Mouse (Mus musculus) heart, postnatal 0 days (tissue): ENCODE measurements around the gene Rhag. TPM values are rescaled to one million over a fixed set of nuclear protein-coding genes. Genes with fewer than 3 reads are reported as not detected.

ENCODE experiments used
- ATAC-seq: fragments of 200-750 bp; cut with Nextera tagmentation; 2 replicates; pipeline ENCODE4 v1.8.0; 2017; ENCODE audit warnings: low read depth, moderate number of reproducible peaks, moderate library complexity; ENCODE audit not compliant: insufficient read depth
- DNase-seq: peaks from one replicate; pipeline ENCODE4 v3.0.0-alpha.2; 2016; ENCODE audit warnings: low spot score
- H3K27ac ChIP-seq: fragments of 300-500 bp; sonication (generic); 2 replicates; pipeline ENCODE4 v1.5.1; 2014; ENCODE audit warnings: low read depth, mild to moderate bottlenecking
- H3K27me3 ChIP-seq: fragments of 300-500 bp; sonication (generic); 2 replicates; pipeline ENCODE4 v1.6.1; 2014; ENCODE audit warnings: low read length, mixed read lengths; ENCODE audit not compliant: control insufficient read depth, insufficient read depth
- H3K36me3 ChIP-seq: fragments of 300-500 bp; sonication (generic); replicated peaks from 2 replicates; pipeline ENCODE4 v1.6.1; 2014; ENCODE audit warnings: low read length, mixed read lengths; ENCODE audit not compliant: control insufficient read depth, insufficient read depth
- H3K4me1 ChIP-seq: fragments of 300-500 bp; sonication (generic); 2 replicates; pipeline ENCODE4 v1.6.1; 2014; ENCODE audit warnings: antibody characterized with exemption; ENCODE audit not compliant: control insufficient read depth, insufficient read depth
- H3K4me2 ChIP-seq: fragments of 300-500 bp; sonication (generic); 2 replicates; pipeline ENCODE4 v1.6.1; 2014; ENCODE audit warnings: low read depth, mild to moderate bottlenecking, low read length, moderate library complexity
- H3K4me3 ChIP-seq: fragments of 300-500 bp; sonication (generic); 2 replicates; pipeline ENCODE4 v1.5.1; 2014; ENCODE audit warnings: low read depth, low read length
- H3K9ac ChIP-seq: fragments of 300-500 bp; sonication (generic); replicated peaks from 2 replicates; pipeline ENCODE4 v1.6.1; 2014; ENCODE audit warnings: low read depth, low read length, mixed read lengths
- H3K9me3 ChIP-seq: fragments of 300-500 bp; sonication (generic); replicated peaks from 2 replicates; pipeline ENCODE4 v1.6.1; 2016; ENCODE audit warnings: low read length; ENCODE audit not compliant: control insufficient read depth
- EP300 ChIP-seq: IDR thresholded peaks from 2 replicates; pipeline ENCODE4 v1.6.1; 2016; ENCODE audit warnings: antibody characterized with exemption, low read depth
- WGBS: fragments of 180-500 bp; shearing (Covaris S2); extraction: QIAGEN DNeasy Blood & Tissue Kit; methylation state at CpG from one replicate; pipeline ENCODE4 v1.1.7; 2014; 5-methylcytosine and 5-hydroxymethylcytosine counted together
- polyA plus RNA-seq: library from polyadenylated mRNA; unstranded; fragments of >200 nt; fragmentation: Nextera tagmentation; extraction: Ambion mirVana; gene quantifications from 2 replicates; pipeline ENCODE4 v1.2.1, GENCODE M21; 2015
- total RNA-seq: library from RNA; depleted of rRNA; stranded (reverse); fragments of >200 nt; gene quantifications from 2 replicates; pipeline ENCODE4 v1.2.3, GENCODE M21; 2014; ENCODE audit warnings: low replicate concordance; rRNA removed

The Rhag gene
- total and polyA plus RNA-seq, 2 experiments from 2014 or later: 0.34 TPM; not detected in 1

- H3K4me3 ChIP-seq: no peak overlapping the region
- H3K36me3 ChIP-seq: no peaks in the 10 kb centered on the region
- H3K27me3 ChIP-seq: no peaks in the 10 kb centered on the region
- H3K27ac ChIP-seq: no peak overlapping the region
- no peak for TF ChIP-seq EP300
- no peak for ATAC-seq
- no peaks in the 10 kb centered on the region for H3K4me1 ChIP-seq
- no peak for DNase-seq
- WGBS: 72% methylated on average over 4 of the region's 4 CpGs
- no peak overlapping the region for H3K9ac ChIP-seq
- H3K9me3 ChIP-seq: no peaks in the 10 kb centered on the region
- no peak overlapping the region for H3K4me2 ChIP-seq
These were observed 77.1 kb downstream of the Rhag start for GRCm38 (mm10) chr17:40887849-40888536.

Other genes with a start within 250 kb of the Rhag start
- gene Esp6, start 249.6 kb upstream of the Rhag start, total RNA-seq: not detected in 2 replicates
- not detected in 2 replicates for gene Esp6, start 249.6 kb upstream of the Rhag start, polyA plus RNA-seq
- not detected in 2 replicates for gene Esp4, start 212.5 kb upstream of the Rhag start, total RNA-seq
- gene Esp4, start 212.5 kb upstream of the Rhag start, polyA plus RNA-seq: not detected in 2 replicates
- not detected in 2 replicates for gene Esp3, start 179.1 kb upstream of the Rhag start, total RNA-seq
- gene Esp3, start 179.1 kb upstream of the Rhag start, polyA plus RNA-seq: not detected in 2 replicates
- gene Esp1, start 84.0 kb upstream of the Rhag start, total RNA-seq: not detected in 2 replicates
- gene Esp1, start 84.0 kb upstream of the Rhag start, polyA plus RNA-seq: not detected in 2 replicates
- gene Crisp2, start 4.1 kb upstream of the Rhag start, total RNA-seq: not detected in 2 replicates
- not detected in 2 replicates for gene Crisp2, start 4.1 kb upstream of the Rhag start, polyA plus RNA-seq
- 2.4 and 3.8 TPM in 2 replicates for gene 9130008F23Rik, start 69.4 kb downstream of the Rhag start, total RNA-seq
- gene 9130008F23Rik, start 69.4 kb downstream of the Rhag start, polyA plus RNA-seq: 1.2 and 1.3 TPM in 2 replicates
- not detected in 2 replicates for gene Glyatl3, start 103.2 kb downstream of the Rhag start, total RNA-seq
- gene Glyatl3, start 103.2 kb downstream of the Rhag start, polyA plus RNA-seq: not detected in 2 replicates
- 42.3 and 66.6 TPM in 2 replicates for gene Mut, start 123.6 kb downstream of the Rhag start, total RNA-seq
- 46.8 and 46.9 TPM in 2 replicates for gene Mut, start 123.6 kb downstream of the Rhag start, polyA plus RNA-seq
- gene Cenpq, start 123.9 kb downstream of the Rhag start, total RNA-seq: 3.1 and 8.3 TPM in 2 replicates
- 10.7 and 11.3 TPM in 2 replicates for gene Cenpq, start 123.9 kb downstream of the Rhag start, polyA plus RNA-seq